Mouse (Mus musculus) midbrain, embryonic 11.5 days (tissue): ENCODE results near the gene Prss16. TPM values are rescaled to one million over a fixed set of nuclear protein-coding genes. Genes with fewer than 3 reads are reported as not detected.

Experiments used
- ATAC-seq: fragments of 200-750 bp; cut with Nextera tagmentation; 2 replicates; pipeline ENCODE4 v1.8.0; 2017; ENCODE audit warnings: moderate TSS enrichment, moderate library complexity; ENCODE audit not compliant: low FRiP score
- DNase-seq: peaks from one replicate; pipeline ENCODE4 v3.0.0; 2015; ENCODE audit warnings: low spot score; ENCODE audit errors: missing footprints
- H3K27ac ChIP-seq: fragments of 300-500 bp; sonication (generic); 2 replicates; pipeline ENCODE4 v1.5.1; 2014; ENCODE audit warnings: low read depth, low read length
- H3K27me3 ChIP-seq: fragments of 300-500 bp; sonication (generic); 2 replicates; pipeline ENCODE4 v1.6.1; 2014; ENCODE audit warnings: mild to moderate bottlenecking, low read length, moderate library complexity, mixed read lengths; ENCODE audit not compliant: control insufficient read depth, insufficient read depth
- H3K36me3 ChIP-seq: fragments of 300-500 bp; sonication (generic); 2 replicates; pipeline ENCODE4 v1.6.1; 2014; ENCODE audit warnings: mild to moderate bottlenecking, low read length, moderate library complexity, mixed read lengths; ENCODE audit not compliant: control insufficient read depth, insufficient read depth
- H3K4me1 ChIP-seq: fragments of 300-500 bp; sonication (generic); 2 replicates; pipeline ENCODE4 v1.6.1; 2014; ENCODE audit warnings: low read length; ENCODE audit not compliant: control insufficient read depth, insufficient read depth
- H3K4me2 ChIP-seq: fragments of 300-500 bp; sonication (generic); 2 replicates; pipeline ENCODE4 v1.6.1; 2014; ENCODE audit warnings: mild to moderate bottlenecking, moderate library complexity
- H3K4me3 ChIP-seq: fragments of 300-500 bp; sonication (generic); 2 replicates; pipeline ENCODE4 v1.5.1; 2014; ENCODE audit warnings: low read depth, low read length
- H3K9ac ChIP-seq: fragments of 300-500 bp; sonication (generic); 2 replicates; pipeline ENCODE4 v1.6.1; 2014; ENCODE audit warnings: low read length
- H3K9me3 ChIP-seq: fragments of 300-500 bp; sonication (generic); 2 replicates; pipeline ENCODE4 v1.6.1; 2016; ENCODE audit warnings: low read length; ENCODE audit not compliant: control insufficient read depth
- WGBS: fragments of 180-500 bp; shearing (Covaris S2); extraction: QIAGEN DNeasy Blood & Tissue Kit; methylation state at CpG from one replicate; pipeline ENCODE4 v1.1.7; 2014; 5-methylcytosine and 5-hydroxymethylcytosine counted together
- polyA plus RNA-seq: library from polyadenylated mRNA; unstranded; fragments of >200 nt; fragmentation: Nextera tagmentation; extraction: Ambion mirVana; gene quantifications from 2 replicates; pipeline ENCODE4 v1.2.1, GENCODE M21; 2014

Prss16 gene
- polyA plus RNA-seq, 1 experiment from 2014 or later = 0.10 TPM

DNA sequence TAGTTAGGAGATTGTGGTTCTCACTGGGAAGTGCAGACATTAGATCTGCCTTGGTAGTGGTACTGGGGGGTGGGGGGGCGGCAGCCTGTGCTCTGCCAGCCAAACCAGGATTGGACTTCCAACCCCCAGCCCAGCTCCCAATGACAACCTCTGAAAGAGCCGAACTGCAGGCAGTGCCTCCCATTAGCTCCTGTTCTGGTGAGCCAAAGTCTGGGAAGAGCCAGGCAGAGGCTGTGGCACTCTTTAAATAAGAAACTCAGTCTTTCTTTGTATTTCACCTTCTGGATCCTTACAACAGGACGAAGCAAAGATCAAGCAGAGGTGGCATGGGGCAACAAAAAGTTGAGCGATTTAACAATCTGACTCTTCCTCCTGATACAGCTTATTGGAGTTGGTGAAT lies 10.4 kb downstream of the Prss16 start:
- no peak overlapping the region for H3K27ac ChIP-seq
- DNase-seq = peak; percentile 85
- H3K4me2 ChIP-seq = no peak overlapping the region
- ATAC-seq = no peak
- H3K4me1 ChIP-seq = 0 out of 2 replicates have a peak, but pooled peaks cover 3% of the 10 kb centered on the region
- H3K27me3 ChIP-seq = peaks cover 89% of the 10 kb centered on the region
- no peak overlapping the region for H3K4me3 ChIP-seq
- no peak overlapping the region for H3K9ac ChIP-seq
- H3K9me3 ChIP-seq = no peaks in the 10 kb centered on the region
- 35% methylated on average over 4 of the region's 4 CpGs for WGBS
- H3K36me3 ChIP-seq = no peaks in the 10 kb centered on the region

DNA sequence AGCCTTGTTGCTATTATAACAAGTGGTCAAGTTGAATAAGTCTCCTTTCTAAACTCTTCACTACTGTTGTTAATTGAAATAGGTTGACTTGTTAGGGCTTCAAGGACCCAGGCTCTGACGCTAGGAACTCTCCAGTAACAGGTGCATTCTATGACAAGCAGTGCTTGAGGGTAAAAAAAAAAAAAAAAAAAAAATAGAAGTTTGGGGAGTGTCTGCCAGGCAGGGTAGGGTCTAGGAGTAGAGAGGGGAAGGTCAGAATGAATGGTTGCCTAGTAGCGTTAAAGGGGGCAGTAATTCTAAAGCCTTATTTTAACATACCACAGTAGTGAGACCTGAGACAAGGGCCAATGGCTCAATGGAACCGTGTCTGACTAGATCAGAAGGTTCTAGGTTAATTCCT lies 11.1 kb downstream of the Prss16 start:
- Histone ChIP-seq H3K27ac (no peak overlapping the region), H3K9ac (no peak overlapping the region), H3K4me1 (0 out of 2 replicates have a peak, but pooled peaks cover 3% of the 10 kb centered on the region), H3K4me3 (no peak overlapping the region), H3K9me3 (no peaks in the 10 kb centered on the region), H3K36me3 (no peaks in the 10 kb centered on the region), H3K27me3 (peaks cover 85% of the 10 kb centered on the region), H3K4me2 (no peak overlapping the region)
- ATAC-seq = no peak
- WGBS = 19% methylated on average over 3 of the region's 3 CpGs
- DNase-seq = no peak

DNA sequence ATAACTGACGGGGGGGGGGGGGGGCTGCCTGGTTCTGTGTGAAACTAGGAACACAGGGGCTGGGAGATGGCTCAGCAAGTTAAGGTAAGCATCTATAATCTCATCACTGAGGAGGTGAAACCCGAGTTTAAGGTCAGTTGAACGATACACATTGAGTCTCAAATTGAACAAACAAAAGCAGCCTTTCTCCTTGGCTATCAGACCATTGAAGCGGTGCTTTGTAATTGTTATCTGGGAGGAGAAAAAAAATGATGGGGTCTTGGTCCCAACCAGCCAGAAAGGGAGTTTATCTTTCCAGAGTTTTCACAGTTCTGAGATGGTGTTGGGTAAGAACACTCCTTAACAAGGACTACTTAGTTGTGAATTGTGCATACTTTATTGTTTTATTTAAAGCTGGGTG lies 11.7 kb downstream of the Prss16 start:
- Histone ChIP-seq H3K9me3 (no peaks in the 10 kb centered on the region), H3K4me3 (no peak overlapping the region), H3K4me1 (0 out of 2 replicates have a peak, but pooled peaks cover 3% of the 10 kb centered on the region), H3K4me2 (peak overlapping the region; percentile 36; the same call in 1 of the 2 replicates), H3K36me3 (no peaks in the 10 kb centered on the region), H3K27me3 (peaks cover 79% of the 10 kb centered on the region), H3K27ac (no peak overlapping the region), H3K9ac (no peak overlapping the region)
- 4% methylated on average over 4 of the region's 4 CpGs for WGBS
- DNase-seq (peak; percentile 88), ATAC-seq (no peak)

DNA sequence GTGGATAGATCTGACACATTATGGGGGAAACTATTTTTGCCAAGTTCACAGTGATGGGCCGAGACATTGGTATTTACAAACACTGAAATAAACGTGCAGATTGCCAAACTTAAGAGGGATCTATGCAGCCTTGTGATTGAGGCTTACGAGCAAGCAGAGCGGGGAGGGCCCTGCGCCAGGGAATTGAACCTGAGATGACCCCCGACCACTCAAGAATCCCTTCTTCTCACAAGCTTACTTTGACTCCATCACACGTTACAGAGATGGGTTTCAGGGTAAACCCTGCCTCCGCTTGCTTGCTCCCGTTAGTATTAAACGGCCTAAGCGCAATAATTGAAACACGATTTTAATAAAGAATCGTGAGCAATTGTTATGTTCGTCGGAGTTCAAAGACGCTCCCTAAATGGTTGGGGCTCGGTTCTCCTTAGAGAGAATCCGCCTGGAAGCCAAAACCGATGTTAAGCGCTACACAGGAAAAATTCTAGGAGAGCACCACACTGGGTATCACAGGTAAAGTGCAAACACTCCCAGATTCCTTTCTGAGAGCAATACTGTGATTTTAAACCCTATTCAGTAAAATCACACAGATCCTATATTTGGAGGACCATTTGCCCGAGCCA lies 12.2 kb downstream of the Prss16 start:
- Histone ChIP-seq H3K4me2 (peak overlapping the region; percentile 36), H3K9ac (no peak overlapping the region), H3K4me1 (0 out of 2 replicates have a peak, but pooled peaks cover 3% of the 10 kb centered on the region), H3K4me3 (peak overlapping the region; percentile 21; the same call in 1 of the 2 replicates), H3K27ac (no peak overlapping the region), H3K36me3 (no peaks in the 10 kb centered on the region), H3K27me3 (peaks cover 74% of the 10 kb centered on the region), H3K9me3 (no peaks in the 10 kb centered on the region)
- ATAC-seq (no peak), DNase-seq (peak; percentile 90)
- 1% methylated on average over 21 of the region's 21 CpGs for WGBS

DNA sequence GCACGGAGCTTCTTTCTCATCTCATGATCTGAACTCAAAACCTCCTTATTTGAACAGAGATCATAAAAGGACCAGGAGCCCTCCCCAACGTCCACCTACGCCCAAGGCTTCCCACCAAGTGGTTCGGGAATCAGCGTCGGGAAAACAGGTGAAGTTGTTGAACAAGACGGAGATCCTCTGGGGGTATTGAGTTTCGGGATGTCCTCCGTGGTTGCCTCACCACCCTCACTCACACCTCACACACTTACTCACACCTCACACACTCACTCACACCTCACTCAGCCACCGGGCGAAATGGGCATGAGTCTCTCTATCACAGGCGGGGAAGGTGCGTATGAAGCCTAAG lies 12.7 kb downstream of the Prss16 start:
- DNase-seq = peak; percentile 95
- Histone ChIP-seq H3K27ac (no peak overlapping the region), H3K4me2 (peak overlapping the region; percentile 36), H3K4me3 (peak overlapping the region; percentile 21), H3K36me3 (no peaks in the 10 kb centered on the region), H3K4me1 (0 out of 2 replicates have a peak, but pooled peaks cover 3% of the 10 kb centered on the region), H3K9me3 (no peaks in the 10 kb centered on the region), H3K9ac (no peak overlapping the region), H3K27me3 (peaks cover 69% of the 10 kb centered on the region)
- ATAC-seq = no peak
- WGBS = under 1% methylated on average over 13 of the region's 13 CpGs

DNA sequence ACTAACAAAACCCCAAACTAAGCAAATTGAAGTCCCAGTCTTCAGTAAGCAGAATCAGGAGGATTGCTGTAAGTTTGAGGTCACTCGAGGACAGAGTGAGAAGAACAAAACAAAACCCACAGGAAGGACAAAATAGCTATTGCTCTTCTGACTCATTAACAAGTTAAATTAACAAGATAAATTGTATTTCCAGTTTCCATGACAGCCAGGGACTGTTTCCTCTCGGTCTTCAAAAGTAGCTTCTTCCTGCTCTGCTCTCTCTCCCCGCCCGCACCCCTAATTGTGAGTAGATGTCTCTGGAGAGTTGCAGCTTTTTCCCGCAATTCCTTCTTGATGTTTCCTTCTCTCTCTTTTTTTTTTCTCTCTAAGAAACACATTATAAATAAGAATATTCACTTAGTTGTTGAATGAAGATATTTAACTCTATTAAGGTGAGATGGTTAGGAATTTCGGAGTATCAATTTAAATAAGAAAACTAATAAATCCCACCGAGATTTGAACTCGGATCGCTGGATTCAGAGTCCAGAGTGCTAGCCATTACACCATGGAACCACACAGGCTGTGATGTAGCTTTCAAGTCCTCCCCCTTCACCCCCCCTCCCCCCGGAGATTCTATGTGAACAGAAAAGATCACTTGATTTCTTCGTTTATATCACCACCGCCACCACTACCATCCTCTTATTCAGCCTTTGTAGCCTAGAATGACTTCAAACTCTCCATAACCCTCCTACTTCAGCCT lies 13.3 kb downstream of the Prss16 start:
- ATAC-seq (peak; percentile 69; the same call in 1 of the 2 replicates), DNase-seq (peak; percentile 97)
- H3K9me3 ChIP-seq = no peaks in the 10 kb centered on the region
- H3K27ac ChIP-seq = no peak overlapping the region
- peak overlapping the region; percentile 21 for H3K4me3 ChIP-seq
- H3K4me2 ChIP-seq = peak overlapping the region; percentile 52
- H3K4me1 ChIP-seq = 0 out of 2 replicates have a peak, but pooled peaks cover 3% of the 10 kb centered on the region
- no peak overlapping the region for H3K9ac ChIP-seq
- H3K36me3 ChIP-seq = no peaks in the 10 kb centered on the region
- WGBS = 1% methylated on average over 12 of the region's 12 CpGs
- H3K27me3 ChIP-seq = peaks cover 64% of the 10 kb centered on the region

DNA sequence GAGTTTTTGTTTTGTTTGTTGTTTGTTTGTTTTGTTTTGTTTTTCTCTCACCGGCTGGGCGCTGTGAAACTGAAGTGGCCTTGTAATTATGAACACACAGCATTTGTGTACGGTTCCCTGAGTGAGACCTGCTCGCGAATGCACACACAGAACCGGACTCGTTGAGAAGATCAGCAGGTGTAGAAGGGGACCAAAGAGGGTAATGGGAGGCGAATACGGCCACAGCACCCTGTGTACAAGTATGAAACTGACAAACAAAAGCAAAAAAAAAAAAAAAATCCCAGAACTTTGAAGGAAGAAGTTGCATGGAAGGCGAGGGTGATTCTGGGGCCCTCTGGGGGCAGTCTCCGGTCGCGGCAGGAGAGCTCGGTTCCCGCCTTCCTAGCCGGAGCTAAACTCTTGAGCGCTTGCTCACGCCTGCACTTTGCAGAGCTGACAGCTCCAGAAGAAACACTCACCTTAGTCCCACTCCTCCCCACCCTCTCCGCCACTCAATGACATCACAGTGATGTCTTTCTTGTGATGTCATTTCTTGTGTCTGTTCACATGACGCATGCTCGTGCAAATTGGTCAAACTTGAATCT lies 14.1 kb downstream of the Prss16 start:
- ATAC-seq = peak; percentile 67
- no peak overlapping the region for H3K27ac ChIP-seq

DNA sequence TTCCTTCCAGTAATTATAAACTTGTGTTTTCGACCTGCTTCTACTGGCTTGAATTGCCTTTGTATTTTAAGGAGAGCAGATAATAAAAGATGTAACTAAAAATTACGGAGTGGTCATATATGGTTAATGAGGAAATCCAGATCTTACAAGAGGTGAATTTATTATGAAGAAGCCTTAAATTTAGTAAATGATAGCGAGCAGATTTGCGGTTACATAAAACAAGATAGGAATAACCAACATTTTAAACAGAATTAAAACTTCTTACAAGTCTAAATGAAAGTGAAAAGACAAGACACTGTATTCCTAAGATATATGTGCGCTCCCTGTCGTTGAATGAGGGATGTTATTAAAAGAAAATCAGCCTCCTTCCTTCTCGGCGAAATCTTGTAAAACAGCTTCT lies 14.6 kb downstream of the Prss16 start:
- Histone ChIP-seq H3K27ac (no peak overlapping the region), H3K27me3 (peaks cover 50% of the 10 kb centered on the region), H3K36me3 (no peaks in the 10 kb centered on the region), H3K4me1 (0 out of 2 replicates have a peak, but pooled peaks cover 3% of the 10 kb centered on the region), H3K9me3 (no peaks in the 10 kb centered on the region), H3K4me3 (peak overlapping the region; percentile 30), H3K9ac (no peak overlapping the region; the same call in 1 of the 2 replicates), H3K4me2 (peak overlapping the region; percentile 52)
- WGBS = 4% methylated on average over 8 of the region's 8 CpGs
- DNase-seq (no peak), ATAC-seq (no peak)

More for the DNA sequence above, 14.1 kb downstream of the Prss16 start:
- DNase-seq = peak; percentile 96
- Histone ChIP-seq H3K4me2 (peak overlapping the region; percentile 52), H3K9ac (no peak overlapping the region; the same call in 1 of the 2 replicates), H3K27me3 (peaks cover 56% of the 10 kb centered on the region), H3K9me3 (no peaks in the 10 kb centered on the region), H3K36me3 (no peaks in the 10 kb centered on the region), H3K4me3 (peak overlapping the region; percentile 30), H3K4me1 (0 out of 2 replicates have a peak, but pooled peaks cover 3% of the 10 kb centered on the region)
- WGBS = under 1% methylated on average over 21 of the region's 21 CpGs
